Mouse (Mus musculus) embryonic facial prominence, embryonic 13.5 days (tissue): ENCODE measurements around the gene Cbln1. TPM values are rescaled to one million over a fixed set of nuclear protein-coding genes. Genes with fewer than 3 reads are reported as not detected.

Source experiments
- ATAC-seq: fragments of 200-750 bp; cut with Nextera tagmentation; 2 replicates; pipeline ENCODE4 v1.8.0; 2017; ENCODE audit warnings: low read depth; ENCODE audit not compliant: insufficient number of reproducible peaks, insufficient read depth, low FRiP score, low TSS enrichment
- H3K27ac ChIP-seq: fragments of 300-500 bp; sonication (generic); 2 replicates; pipeline ENCODE4 v1.5.1; 2015; ENCODE audit warnings: moderate library complexity, mild to moderate bottlenecking, inconsistent platforms
- H3K27me3 ChIP-seq: fragments of 300-500 bp; sonication (generic); 2 replicates; pipeline ENCODE4 v1.6.1; 2015; ENCODE audit warnings: mild to moderate bottlenecking, inconsistent platforms
- H3K36me3 ChIP-seq: fragments of 300-500 bp; sonication (generic); 2 replicates; pipeline ENCODE4 v1.6.1; 2015; ENCODE audit warnings: mild to moderate bottlenecking, inconsistent platforms
- H3K4me1 ChIP-seq: fragments of 300-500 bp; sonication (generic); 2 replicates; pipeline ENCODE4 v1.6.1; 2015; ENCODE audit warnings: inconsistent platforms
- H3K4me2 ChIP-seq: fragments of 300-500 bp; sonication (generic); 2 replicates; pipeline ENCODE4 v1.6.1; 2015; ENCODE audit warnings: moderate library complexity, mild to moderate bottlenecking, inconsistent platforms
- H3K4me3 ChIP-seq: fragments of 300-500 bp; sonication (generic); 2 replicates; pipeline ENCODE4 v1.5.1; 2015; ENCODE audit warnings: mild to moderate bottlenecking, inconsistent platforms
- H3K9ac ChIP-seq: fragments of 300-500 bp; sonication (generic); 2 replicates; pipeline ENCODE4 v1.6.1; 2015; ENCODE audit warnings: mild to moderate bottlenecking, inconsistent platforms
- H3K9me3 ChIP-seq: fragments of 300-500 bp; sonication (generic); 2 replicates; pipeline ENCODE4 v1.6.1; 2016; ENCODE audit warnings: inconsistent platforms
- WGBS: fragments of 180-500 bp; shearing (Covaris S2); methylation state at CpG from one replicate; pipeline ENCODE4 v1.1.7; 2015; ENCODE audit warnings: mixed read lengths; 5-methylcytosine and 5-hydroxymethylcytosine counted together
- polyA plus RNA-seq: library from polyadenylated mRNA; unstranded; fragments of >200 nt; fragmentation: Nextera tagmentation; extraction: Ambion mirVana; gene quantifications from 2 replicates; pipeline ENCODE4 v1.2.1, GENCODE M21; 2015

Cbln1 gene
- polyA plus RNA-seq, 1 experiment from 2014 or later = 1.2 TPM

DNA sequence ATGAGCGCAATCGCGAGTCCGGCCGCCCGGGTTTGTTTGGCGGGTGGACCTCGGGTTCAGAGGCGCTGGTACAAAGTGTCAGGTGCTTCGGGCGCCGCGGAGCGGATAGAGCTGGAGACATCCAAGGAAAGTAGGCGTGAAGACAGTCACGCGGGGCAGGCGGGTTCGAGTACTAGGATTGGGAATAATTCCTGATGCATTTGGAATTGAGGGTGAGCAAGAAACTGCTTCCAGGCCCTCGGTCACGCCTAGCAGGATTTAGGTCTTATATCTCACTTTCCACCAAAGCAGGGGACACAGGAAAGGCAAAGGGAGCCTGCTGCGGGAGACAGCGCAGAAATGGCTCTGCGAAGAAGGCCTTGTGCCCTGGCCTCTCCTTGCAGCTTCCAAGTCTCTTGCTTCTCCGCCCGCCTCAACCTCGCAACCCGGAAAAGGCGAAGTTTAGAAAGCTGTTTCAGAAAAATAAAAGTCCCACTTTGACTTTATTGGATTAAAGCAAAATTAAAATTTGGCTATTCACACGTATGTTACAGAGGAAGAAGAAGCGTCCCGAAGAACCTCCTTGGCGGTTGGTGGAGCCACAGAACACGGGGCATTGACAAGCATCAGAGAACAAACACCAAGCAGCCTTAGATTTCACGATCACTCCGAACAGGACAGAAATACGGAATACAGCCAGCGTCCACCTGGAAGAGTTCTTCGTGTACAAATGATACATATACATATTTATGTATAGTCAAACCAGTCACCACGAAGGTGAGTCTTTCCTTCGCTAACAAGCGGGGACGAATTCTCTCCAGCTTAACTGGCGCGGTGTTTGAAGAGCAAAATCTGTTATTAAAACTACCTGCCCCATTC, 3.2 kb downstream of the Cbln1 start:
- Histone ChIP-seq H3K4me3 (peak overlapping the region; percentile 25), H3K4me1 (peaks cover 50% of the 10 kb centered on the region), H3K9me3 (no peaks in the 10 kb centered on the region), H3K27ac (no peak overlapping the region), H3K36me3 (no peaks in the 10 kb centered on the region), H3K27me3 (peaks cover 99% of the 10 kb centered on the region), H3K9ac (peak overlapping the region; percentile 21; the same call in 1 of the 2 replicates), H3K4me2 (peak overlapping the region; percentile 94)
- 3% methylated on average over 45 of the region's 45 CpGs for WGBS
- ATAC-seq = no peak

DNA sequence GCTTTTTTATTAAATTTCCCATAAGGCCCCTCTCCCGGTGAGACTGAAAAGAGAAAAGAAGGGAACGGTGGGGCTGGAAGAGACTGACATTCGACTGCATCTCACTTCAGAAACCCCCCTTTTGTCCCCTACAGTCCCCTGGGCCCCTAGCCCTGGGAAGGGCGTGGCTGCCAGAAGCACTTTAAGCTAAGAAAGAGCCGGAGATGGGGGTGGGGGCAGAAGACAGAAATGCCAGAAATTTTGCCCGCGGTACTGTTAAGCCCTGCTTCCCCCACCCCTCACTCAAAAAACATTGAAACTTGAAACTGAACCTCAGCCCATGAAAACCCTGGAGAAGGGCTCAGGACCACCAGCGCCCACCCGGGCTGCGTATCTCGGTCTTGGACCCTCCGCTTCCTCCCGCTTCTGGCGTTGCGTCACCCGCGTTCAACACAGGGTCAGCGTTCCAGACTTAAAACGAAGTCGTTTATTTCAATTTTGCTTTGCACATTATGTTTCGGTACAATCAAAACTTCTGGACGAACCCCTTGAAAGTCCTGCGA, 3.9 kb downstream of the Cbln1 start:
- WGBS = under 1% methylated on average over 23 of the region's 23 CpGs
- peak overlapping the region; percentile 46 for H3K4me2 ChIP-seq
- ATAC-seq = no peak

DNA sequence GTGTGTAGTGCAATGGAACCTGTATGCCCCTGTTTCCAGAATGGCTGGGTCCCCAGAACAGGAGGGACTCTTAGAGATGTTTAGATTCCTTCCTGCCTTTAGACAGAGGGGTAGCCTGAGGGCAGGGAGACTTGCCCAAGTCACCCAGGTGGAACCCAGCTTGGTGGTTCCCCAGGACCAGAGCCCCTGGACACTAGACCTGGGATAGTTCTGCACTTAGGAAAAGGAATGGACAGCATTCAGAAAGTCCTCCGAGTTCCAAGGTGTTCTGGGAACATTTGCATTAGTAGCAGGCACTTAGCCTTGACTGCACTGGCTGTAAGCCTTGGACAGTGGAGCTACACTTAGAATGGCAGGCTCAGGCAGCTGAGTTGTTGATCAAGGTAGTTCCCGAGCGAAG, 4.5 kb downstream of the Cbln1 start:
- Histone ChIP-seq H3K9ac (no peak overlapping the region), H3K4me1 (peaks cover 44% of the 10 kb centered on the region), H3K27ac (no peak overlapping the region), H3K4me3 (no peak overlapping the region), H3K4me2 (no peak overlapping the region), H3K27me3 (peaks cover 88% of the 10 kb centered on the region), H3K36me3 (no peaks in the 10 kb centered on the region), H3K9me3 (no peaks in the 10 kb centered on the region)
- ATAC-seq = no peak
- 11% methylated on average over 3 of the region's 3 CpGs for WGBS

More for the DNA sequence above, 3.9 kb downstream of the Cbln1 start:
- Histone ChIP-seq H3K9me3 (no peaks in the 10 kb centered on the region), H3K4me1 (peaks cover 50% of the 10 kb centered on the region), H3K36me3 (no peaks in the 10 kb centered on the region), H3K27ac (no peak overlapping the region), H3K9ac (peak overlapping the region; percentile 21; the same call in 1 of the 2 replicates), H3K4me3 (peak overlapping the region; percentile 25), H3K27me3 (peaks cover 94% of the 10 kb centered on the region)

DNA sequence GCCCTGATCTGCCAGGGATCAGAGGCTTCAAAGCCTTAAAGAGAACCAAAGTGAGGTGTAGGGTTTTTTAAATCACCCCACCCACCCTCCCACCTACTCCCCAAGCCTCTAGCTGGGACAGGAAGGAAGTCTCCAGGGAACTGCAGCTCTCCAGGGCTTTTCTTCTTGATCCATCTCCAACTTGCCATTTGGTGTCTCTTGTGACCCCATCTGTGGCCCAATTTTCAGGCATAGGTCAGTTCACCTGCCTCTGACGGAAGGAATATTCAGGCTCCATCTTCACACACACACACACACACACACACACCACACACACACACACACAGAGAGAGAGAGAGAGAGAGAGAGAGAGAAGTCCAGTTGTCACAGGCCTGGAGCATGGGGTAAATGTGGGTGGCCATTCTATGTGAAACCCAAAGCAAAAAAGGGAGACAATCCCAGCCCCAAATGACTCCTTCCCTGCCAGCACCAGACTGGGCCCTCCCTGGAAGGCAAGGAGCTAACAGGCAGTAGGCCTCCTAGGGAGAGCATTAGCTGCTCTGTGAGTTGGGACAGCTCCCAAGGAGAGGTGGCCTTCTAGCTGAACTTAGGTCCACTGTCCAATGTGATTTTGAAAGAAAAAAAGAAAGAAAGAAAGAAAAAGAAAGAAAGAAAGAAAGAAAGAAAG, 5.3 kb downstream of the Cbln1 start:
- Histone ChIP-seq H3K36me3 (no peaks in the 10 kb centered on the region), H3K4me2 (no peak overlapping the region), H3K4me3 (no peak overlapping the region), H3K4me1 (peaks cover 38% of the 10 kb centered on the region), H3K9me3 (peaks cover 3% of the 10 kb centered on the region; the same call in 1 of the 2 replicates), H3K27me3 (peaks cover 80% of the 10 kb centered on the region), H3K27ac (no peak overlapping the region), H3K9ac (no peak overlapping the region)
- 75% methylated on average over 1 of the region's 1 CpGs for WGBS
- no peak for ATAC-seq

DNA sequence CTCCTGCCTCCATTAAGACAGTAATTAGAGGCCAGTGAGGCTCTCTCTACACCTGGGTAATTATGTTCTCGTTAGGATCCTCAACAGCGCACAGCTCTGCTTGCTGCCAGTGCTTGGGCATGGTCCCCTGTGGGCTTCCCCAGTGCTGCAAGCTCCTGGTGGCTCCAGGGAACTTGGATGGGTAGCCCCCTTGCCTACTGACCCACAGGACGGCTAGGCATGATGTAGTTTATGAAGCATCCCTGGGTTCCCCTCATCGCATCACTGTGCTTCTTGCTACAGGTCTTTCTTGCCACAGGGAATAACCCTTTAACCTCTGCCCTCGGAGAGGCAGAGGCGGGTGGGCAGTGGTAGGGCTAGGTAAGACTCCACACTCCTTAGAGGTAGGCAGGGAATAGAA, 6.1 kb downstream of the Cbln1 start:
- no peaks in the 10 kb centered on the region for H3K36me3 ChIP-seq
- H3K4me3 ChIP-seq = no peak overlapping the region
- H3K9me3 ChIP-seq = peaks cover 3% of the 10 kb centered on the region; the same call in 1 of the 2 replicates
- H3K4me1 ChIP-seq = peaks cover 31% of the 10 kb centered on the region
- H3K27ac ChIP-seq = no peak overlapping the region
- WGBS = 32% methylated on average over 6 of the region's 6 CpGs
- no peak for ATAC-seq
- no peak overlapping the region for H3K9ac ChIP-seq
- no peak overlapping the region for H3K4me2 ChIP-seq
- H3K27me3 ChIP-seq = peaks cover 73% of the 10 kb centered on the region

DNA sequence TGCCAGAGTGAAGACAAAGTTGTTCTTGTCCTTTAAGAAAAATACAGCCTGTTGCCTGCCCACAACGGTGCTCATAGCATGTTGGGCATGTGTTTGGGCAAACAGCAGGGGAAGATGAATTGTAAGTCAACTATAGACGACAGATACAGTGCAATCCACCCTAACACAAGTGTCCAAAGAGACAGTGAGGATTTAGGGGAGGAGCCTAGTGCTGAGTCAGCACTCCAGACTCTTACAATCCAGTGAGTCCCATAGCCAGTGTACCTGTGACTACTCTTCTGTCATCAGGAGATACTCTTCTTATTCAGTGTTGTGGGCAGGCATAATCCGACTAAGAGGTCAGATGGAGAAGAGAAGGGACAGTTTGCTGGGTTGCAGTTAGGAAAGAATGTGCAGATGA, 8.0 kb downstream of the Cbln1 start:
- H3K9me3 ChIP-seq = peaks cover 3% of the 10 kb centered on the region; the same call in 1 of the 2 replicates
- ATAC-seq = no peak
- no peak overlapping the region for H3K27ac ChIP-seq
- H3K4me3 ChIP-seq = no peak overlapping the region
- H3K9ac ChIP-seq = no peak overlapping the region
- peaks cover 54% of the 10 kb centered on the region for H3K27me3 ChIP-seq
- 78% methylated on average over 3 of the region's 3 CpGs for WGBS
- no peak overlapping the region for H3K4me2 ChIP-seq
- H3K36me3 ChIP-seq = no peaks in the 10 kb centered on the region
- peaks cover 12% of the 10 kb centered on the region for H3K4me1 ChIP-seq

DNA sequence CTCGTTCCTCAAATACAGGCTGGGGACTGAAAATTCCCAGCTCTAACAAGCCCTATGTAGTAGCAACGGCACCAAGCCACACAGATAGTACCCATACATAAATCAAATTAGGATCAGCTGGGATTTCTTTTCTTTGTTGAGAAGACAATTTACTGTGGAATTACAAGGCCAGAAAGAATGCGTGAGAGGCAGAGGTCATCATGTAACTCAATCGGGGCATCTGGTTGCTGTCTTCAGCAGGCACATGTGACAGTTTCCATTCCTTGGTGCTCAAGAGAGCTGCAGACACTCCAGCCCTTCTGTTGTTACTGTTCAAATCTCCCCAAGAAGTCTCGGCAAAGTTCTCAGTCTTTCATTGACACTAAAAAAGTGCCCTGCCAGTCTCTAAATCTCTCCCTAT, 10.6 kb downstream of the Cbln1 start:
- ATAC-seq = no peak
- H3K4me2 ChIP-seq = no peak overlapping the region
- no peaks in the 10 kb centered on the region for H3K4me1 ChIP-seq
- no peak overlapping the region for H3K27ac ChIP-seq
- H3K27me3 ChIP-seq = peaks cover 28% of the 10 kb centered on the region
- no peaks in the 10 kb centered on the region for H3K36me3 ChIP-seq
- no peak overlapping the region for H3K4me3 ChIP-seq
- 28% methylated on average over 5 of the region's 5 CpGs for WGBS
- peaks cover 3% of the 10 kb centered on the region; the same call in 1 of the 2 replicates for H3K9me3 ChIP-seq
- H3K9ac ChIP-seq = no peak overlapping the region

DNA sequence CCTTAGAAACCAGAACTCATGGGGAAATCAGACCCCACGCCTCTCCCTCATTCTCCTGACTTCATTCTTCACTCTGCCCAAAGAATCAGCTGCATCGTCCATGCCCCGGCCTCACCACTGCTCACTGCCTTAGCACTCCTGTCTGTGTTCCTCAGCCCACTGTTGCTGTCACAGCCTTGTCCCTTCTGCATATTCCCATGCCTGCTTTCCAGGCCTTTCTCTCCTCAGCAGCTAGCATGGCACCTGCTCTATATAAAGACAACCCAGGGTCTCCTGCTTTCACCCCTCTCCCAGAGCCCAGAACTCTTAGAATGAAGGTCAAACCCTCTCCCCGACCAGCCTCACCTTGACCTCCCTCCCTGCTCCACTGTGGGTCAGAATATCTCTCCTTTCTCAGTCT, 15.5 kb downstream of the Cbln1 start:
- H3K4me1 ChIP-seq = no peaks in the 10 kb centered on the region
- no peak overlapping the region for H3K27ac ChIP-seq
- 81% methylated on average over 4 of the region's 4 CpGs for WGBS
- no peaks in the 10 kb centered on the region for H3K27me3 ChIP-seq
- no peak overlapping the region for H3K4me2 ChIP-seq
- ATAC-seq = no peak
- no peak overlapping the region for H3K9ac ChIP-seq
- no peaks in the 10 kb centered on the region for H3K9me3 ChIP-seq
- no peaks in the 10 kb centered on the region for H3K36me3 ChIP-seq
- no peak overlapping the region for H3K4me3 ChIP-seq

DNA sequence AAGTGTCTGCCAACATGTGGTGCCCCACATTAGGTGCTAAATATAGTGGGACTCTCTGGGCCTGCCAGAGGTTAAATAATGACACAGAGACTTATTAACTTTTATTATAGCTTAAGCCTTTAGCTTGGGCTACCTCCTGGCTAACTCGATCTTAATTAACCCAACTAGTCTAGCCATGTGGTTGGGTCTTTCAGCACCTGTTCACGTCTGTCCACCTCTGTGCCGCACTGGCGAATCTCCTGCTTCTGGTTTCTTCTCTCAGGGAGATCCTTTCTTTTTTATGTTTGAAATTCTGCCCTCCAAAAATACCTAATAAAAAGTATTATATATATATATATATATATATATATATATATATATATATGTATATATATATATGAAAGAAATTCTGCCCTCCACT, 19.6 kb downstream of the Cbln1 start:
- Histone ChIP-seq H3K27ac (no peak overlapping the region), H3K9me3 (no peaks in the 10 kb centered on the region), H3K4me1 (no peaks in the 10 kb centered on the region), H3K27me3 (no peaks in the 10 kb centered on the region), H3K4me2 (no peak overlapping the region), H3K9ac (no peak overlapping the region), H3K4me3 (no peak overlapping the region), H3K36me3 (no peaks in the 10 kb centered on the region)
- 87% methylated on average over 4 of the region's 4 CpGs for WGBS
- no peak for ATAC-seq

DNA sequence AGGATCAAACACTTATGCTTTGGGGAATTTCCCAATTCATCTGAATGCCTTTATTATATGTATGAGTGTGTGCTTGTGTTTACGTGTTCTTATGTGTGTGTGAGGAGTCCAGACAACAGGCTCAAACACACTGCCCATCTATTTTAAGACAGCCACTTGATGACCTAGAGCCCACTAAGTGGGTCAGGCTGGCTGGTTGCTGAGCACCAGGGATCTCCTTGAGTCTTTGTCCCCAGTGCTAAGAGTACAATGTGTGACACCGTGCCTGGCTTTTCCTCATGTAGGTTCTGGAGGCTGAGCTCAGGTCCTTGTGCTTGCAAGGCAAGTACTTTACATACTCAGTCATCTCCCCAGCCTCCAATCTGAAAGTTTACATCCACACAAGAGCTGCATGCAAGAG, 20.7 kb downstream of the Cbln1 start:
- H3K4me3 ChIP-seq = no peak overlapping the region
- ATAC-seq = no peak
- WGBS = 86% methylated on average over 2 of the region's 2 CpGs

DNA sequence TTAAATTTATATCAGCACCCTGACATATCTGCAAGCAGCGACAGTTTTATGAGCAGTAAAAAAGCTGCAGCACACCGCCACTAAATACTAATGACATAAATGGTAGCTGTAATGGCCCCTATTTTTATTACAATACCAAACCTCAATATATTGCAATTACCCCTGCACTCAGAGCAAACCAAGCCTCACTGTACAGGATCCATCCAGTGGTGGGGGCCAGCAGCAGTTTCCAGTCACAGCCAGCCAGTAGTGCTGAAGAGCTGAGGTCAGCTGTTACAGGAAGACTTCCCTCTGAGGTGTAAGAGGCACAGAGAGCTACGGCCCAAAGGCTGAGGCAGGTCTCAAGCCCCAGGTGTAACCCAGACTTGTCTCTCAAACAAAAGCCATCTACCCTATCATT, 37.8 kb downstream of the Cbln1 start:
- 72% methylated on average over 3 of the region's 3 CpGs for WGBS
- Histone ChIP-seq H3K9ac (no peak overlapping the region), H3K27me3 (peaks cover 3% of the 10 kb centered on the region; the same call in 1 of the 2 replicates), H3K4me2 (no peak overlapping the region), H3K4me3 (no peak overlapping the region), H3K36me3 (no peaks in the 10 kb centered on the region), H3K27ac (no peak overlapping the region), H3K9me3 (no peaks in the 10 kb centered on the region), H3K4me1 (no peaks in the 10 kb centered on the region)
- no peak for ATAC-seq

More for the DNA sequence above, 20.7 kb downstream of the Cbln1 start:
- Histone ChIP-seq H3K27me3 (no peaks in the 10 kb centered on the region), H3K4me2 (no peak overlapping the region), H3K27ac (no peak overlapping the region), H3K4me1 (no peaks in the 10 kb centered on the region), H3K9me3 (no peaks in the 10 kb centered on the region), H3K9ac (no peak overlapping the region), H3K36me3 (no peaks in the 10 kb centered on the region)

DNA sequence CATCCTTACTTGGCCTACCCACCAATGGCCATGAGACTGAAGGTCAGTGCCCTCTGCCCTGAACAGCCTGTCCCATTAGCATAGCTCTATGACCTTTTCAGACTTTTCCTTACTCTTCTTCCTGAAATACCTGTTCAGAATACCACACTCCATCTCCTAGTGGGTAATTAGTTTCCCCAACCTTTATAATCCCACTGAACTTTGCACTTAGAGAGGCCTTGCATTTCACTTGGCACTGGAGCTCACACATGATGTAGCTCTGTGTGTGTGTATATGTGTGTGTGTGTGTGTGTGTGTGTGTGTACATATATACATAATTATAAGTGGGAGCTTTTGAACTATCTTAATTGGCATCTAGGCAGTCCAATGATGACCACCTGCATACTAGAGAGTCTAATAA, 45.2 kb downstream of the Cbln1 start:
- Histone ChIP-seq H3K36me3 (no peaks in the 10 kb centered on the region), H3K27me3 (no peaks in the 10 kb centered on the region), H3K4me2 (no peak overlapping the region), H3K4me3 (no peak overlapping the region), H3K9ac (no peak overlapping the region), H3K4me1 (no peaks in the 10 kb centered on the region), H3K9me3 (no peaks in the 10 kb centered on the region), H3K27ac (no peak overlapping the region)
- ATAC-seq = no peak
